Comparison of ENCODE assay signal across 7 mouse cellular contexts in genomic region chr15:102073559-102074069, GRCm38 (mm10). TPM values are rescaled to one million over a fixed set of nuclear protein-coding genes. Genes with fewer than 3 reads are reported as not detected.
DNase-seq lines count a peak whose midpoint lies in the region; ATAC-seq lines count a peak whose summit lies in the region.

TSS of gene Eif4b (plus strand) at chr15:102073773.

- peak within 1 kb of the TSS; percentile 98 for H3K27ac ChIP-seq in intestine, embryonic 16.5 days (ENCODE audit: low read length)
- peak within 1 kb of the TSS; percentile 91 for H3K27ac ChIP-seq in midbrain, embryonic 11.5 days (ENCODE audit: low read depth, low read length)

- H3K9ac ChIP-seq in intestine, embryonic 16.5 days (ENCODE audit: low read depth, low read length), result peak within 1 kb of the TSS; percentile 100
- peak within 1 kb of the TSS; percentile 96 for H3K9ac ChIP-seq in midbrain, embryonic 11.5 days (ENCODE audit: low read length)

- under 1% methylated on average over 58 of the region's 58 CpGs for WGBS in intestine, embryonic 16.5 days
- WGBS in midbrain, embryonic 11.5 days, result under 1% methylated on average over 58 of the region's 58 CpGs

- DNase-seq in adrenal gland, adult 8-10 months, result peak; percentile 99
- DNase-seq in embryo, embryonic 9.5 days (ENCODE audit: extremely low spot score), result peak; percentile 98
- DNase-seq in gastrocnemius, postnatal 4 days (ENCODE audit: low spot score in 2 of 2), result peak; percentile 99 to 100
- DNase-seq in left cerebral cortex, postnatal 36 days (ENCODE audit: low spot score in 2 of 2), result peak; percentile 99
- peak; percentile 100 for DNase-seq in midbrain, embryonic 11.5 days (ENCODE audit: low spot score, missing footprints)
- peak; percentile 99 for DNase-seq in skeletal muscle tissue, adult 2 months (ENCODE audit: low read depth, low spot score)

- H3K4me1 ChIP-seq in intestine, embryonic 16.5 days (ENCODE audit: control insufficient read depth, insufficient read depth, low read length), result peaks cover 6% of the 10 kb centered on the region; the same call in 1 of the 2 replicates
- peaks cover 12% of the 10 kb centered on the region for H3K4me1 ChIP-seq in midbrain, embryonic 11.5 days (ENCODE audit: control insufficient read depth, insufficient read depth, low read length)

- H3K4me3 ChIP-seq in intestine, embryonic 16.5 days (ENCODE audit: low read length), result peak within 1 kb of the TSS; percentile 96
- peak within 1 kb of the TSS; percentile 98 for H3K4me3 ChIP-seq in midbrain, embryonic 11.5 days (ENCODE audit: low read depth, low read length)

- peak; percentile 93 for ATAC-seq in intestine, embryonic 16.5 days
- peak; percentile 95 for ATAC-seq in midbrain, embryonic 11.5 days (ENCODE audit: low FRiP score)

- peak within 1 kb of the TSS; percentile 72 for H3K4me2 ChIP-seq in intestine, embryonic 16.5 days (ENCODE audit: low read depth, low read length)
- peak within 1 kb of the TSS; percentile 93 for H3K4me2 ChIP-seq in midbrain, embryonic 11.5 days

- intact Hi-C loops in left cerebral cortex, postnatal 36 days (cut with DNase I), result loop anchor here (10.0 kb wide), 1 partner anchor 849 kb away; the partner anchor contains the start of gene Grasp

- H3K27me3 ChIP-seq in intestine, embryonic 16.5 days (replicated peaks; ENCODE audit: control insufficient read depth, insufficient read depth, low read length), result no peaks in the 10 kb centered on the region
- no peaks in the 10 kb centered on the region for H3K27me3 ChIP-seq in midbrain, embryonic 11.5 days (ENCODE audit: control insufficient read depth, insufficient read depth, low read length)

- H3K36me3 ChIP-seq in intestine, embryonic 16.5 days (ENCODE audit: control insufficient read depth, insufficient read depth, low read length), result 0 out of 2 replicates have a peak, but pooled peaks cover 2% of the 10 kb centered on the region
- H3K36me3 ChIP-seq in midbrain, embryonic 11.5 days (ENCODE audit: control insufficient read depth, insufficient read depth, low read length), result no peaks in the 10 kb centered on the region

- H3K9me3 ChIP-seq in intestine, embryonic 16.5 days (ENCODE audit: control insufficient read depth, low read length), result no peaks in the 10 kb centered on the region
- H3K9me3 ChIP-seq in midbrain, embryonic 11.5 days (ENCODE audit: control insufficient read depth, low read length), result no peaks in the 10 kb centered on the region

RNA-seq across cellular contexts. Expression of gene Eif4b, which starts in this region (rescaled TPM):
- total RNA-seq in adrenal gland, adult 8-10 months (2022), result 100 to 1,000 TPM; 232 to 294 (median 272) TPM
- 100 to 1,000 TPM; 182 to 199 TPM for total RNA-seq in gastrocnemius, postnatal 4 days (2021)
- polyA plus RNA-seq in intestine, embryonic 16.5 days (2015; fragmentation: Nextera tagmentation; extraction: Ambion mirVana), result 112 and 117 TPM in 2 replicates
- total RNA-seq in left cerebral cortex, postnatal 36 days (2021), result 100 to 1,000 TPM; 157 to 165 TPM
- polyA plus RNA-seq in midbrain, embryonic 11.5 days (2014; fragmentation: Nextera tagmentation; extraction: Ambion mirVana), result 106 and 107 TPM in 2 replicates

Comparison
In these comparisons a context has a peak if more than half of its experiments do, and no peak if none do; other contexts are left out.
1. Peak in every context shown above with its lines: DNase-seq, ATAC-seq, H3K4me3 ChIP-seq and H3K27ac ChIP-seq.